9 mouse cellular contexts compared by ENCODE assay signal in genomic region chr10:21937222-21937605, GRCm38 (mm10). TPM values are rescaled to one million over a fixed set of nuclear protein-coding genes. Genes with fewer than 3 reads are reported as not detected.
DNase-seq lines count a peak whose midpoint lies in the region; ATAC-seq lines count a peak whose summit lies in the region.
"Had no signal": no experiment of that assay in that cellular context is flagged by ENCODE, and none has a peak within 500 bp of the region (broad histone marks: within the 10 kb centered on the region; RNA-seq: fewer than 3 reads in every experiment).

No protein-coding gene starts in this region.

- no peaks in the 10 kb centered on the region for H3K9me3 ChIP-seq in hindbrain, embryonic 10.5 days
- H3K9me3 ChIP-seq in hindbrain, embryonic 12.5 days (replicated peaks), result no peaks in the 10 kb centered on the region
- no peaks in the 10 kb centered on the region for H3K9me3 ChIP-seq in heart, embryonic 14.5 days (ENCODE audit: control insufficient read depth, low read length)
- H3K9me3 ChIP-seq in limb, embryonic 12.5 days, result no peaks in the 10 kb centered on the region

- 0 out of 2 replicates have a peak overlapping the region, but pooled peaks have one; percentile 0 for H3K27ac ChIP-seq in hindbrain, embryonic 10.5 days
- H3K27ac ChIP-seq in hindbrain, embryonic 12.5 days, result no peak overlapping the region
- H3K27ac ChIP-seq in heart, embryonic 14.5 days (replicated peaks in 1 of 2; ENCODE audit: control insufficient read depth in 1 of 2, insufficient read depth in 1 of 2, low read depth in 2 of 2, low read length in 2 of 2), result peak overlapping the region in 1 of 2 experiments; percentile 8; a peak in 1 of 4 replicates
- peak overlapping the region; percentile 88 for H3K27ac ChIP-seq in limb, embryonic 12.5 days
- H3K27ac ChIP-seq: macrophage had no signal

- peaks cover 11% of the 10 kb centered on the region for H3K4me1 ChIP-seq in hindbrain, embryonic 10.5 days (replicated peaks)
- peaks cover 11% of the 10 kb centered on the region for H3K4me1 ChIP-seq in hindbrain, embryonic 12.5 days
- peaks cover 4 to 11% of the 10 kb centered on the region in 2 experiments for H3K4me1 ChIP-seq in heart, embryonic 14.5 days (ENCODE audit: control insufficient read depth in 2 of 2, insufficient read depth in 2 of 2, low read length in 2 of 2)
- H3K4me1 ChIP-seq in limb, embryonic 12.5 days (replicated peaks), result peaks cover 20% of the 10 kb centered on the region

- no peak overlapping the region for H3K9ac ChIP-seq in hindbrain, embryonic 12.5 days
- H3K9ac ChIP-seq in heart, embryonic 14.5 days (ENCODE audit: low read length), result 0 out of 2 replicates have a peak overlapping the region, but pooled peaks have one; percentile 46
- no peak overlapping the region for H3K9ac ChIP-seq in limb, embryonic 12.5 days (replicated peaks)

- no peak overlapping the region for H3K4me2 ChIP-seq in hindbrain, embryonic 12.5 days (replicated peaks)
- peak overlapping the region; percentile 55 for H3K4me2 ChIP-seq in heart, embryonic 14.5 days (ENCODE audit: low read length)
- peak overlapping the region; percentile 47 for H3K4me2 ChIP-seq in limb, embryonic 12.5 days

- no peaks in the 10 kb centered on the region for H3K36me3 ChIP-seq in hindbrain, embryonic 10.5 days
- no peaks in the 10 kb centered on the region for H3K36me3 ChIP-seq in hindbrain, embryonic 12.5 days
- H3K36me3 ChIP-seq in heart, embryonic 14.5 days (ENCODE audit: control insufficient read depth, insufficient read depth, low read length), result no peaks in the 10 kb centered on the region
- H3K36me3 ChIP-seq in limb, embryonic 12.5 days, result no peaks in the 10 kb centered on the region

- H3K27me3 ChIP-seq in hindbrain, embryonic 10.5 days (ENCODE audit: insufficient read depth, poor library complexity, severe bottlenecking), result no peaks in the 10 kb centered on the region
- H3K27me3 ChIP-seq in hindbrain, embryonic 12.5 days, result no peaks in the 10 kb centered on the region
- no peaks in the 10 kb centered on the region for H3K27me3 ChIP-seq in heart, embryonic 14.5 days (ENCODE audit: control insufficient read depth, insufficient read depth, low read length)
- H3K27me3 ChIP-seq in limb, embryonic 12.5 days, result no peaks in the 10 kb centered on the region

- H3K4me3 ChIP-seq in hindbrain, embryonic 10.5 days, result peak overlapping the region; percentile 9; the same call in 1 of the 2 replicates
- H3K4me3 ChIP-seq in hindbrain, embryonic 12.5 days, result no peak overlapping the region
- peak overlapping the region in 1 of 2 experiments; percentile 8; a peak in 1 of 4 replicates for H3K4me3 ChIP-seq in heart, embryonic 14.5 days (ENCODE audit: control insufficient read depth in 1 of 2, insufficient read depth in 1 of 2, low read depth in 1 of 2, low read length in 2 of 2)
- H3K4me3 ChIP-seq in limb, embryonic 12.5 days (replicated peaks), result no peak overlapping the region

- peak; percentile 59 for DNase-seq in hindbrain, embryonic 10.5 days (ENCODE audit: low spot score)
- peak; percentile 27 for DNase-seq in brain, adult 2 months (ENCODE audit: low read depth, low spot score)
- DNase-seq in cerebellum, adult 8-10 months, result no peak
- no peak for DNase-seq in thymus, postnatal 25 days
- DNase-seq in cerebellum, postnatal 36 days, result no peak

- 23% methylated on average over 9 of the region's 9 CpGs for WGBS in hindbrain, embryonic 10.5 days
- WGBS in hindbrain, embryonic 12.5 days, result 23% methylated on average over 9 of the region's 9 CpGs
- 13% methylated on average over 9 of the region's 9 CpGs for WGBS in heart, embryonic 14.5 days
- 3% methylated on average over 9 of the region's 9 CpGs for WGBS in limb, embryonic 12.5 days

- no peak for ATAC-seq in hindbrain, embryonic 12.5 days (ENCODE audit: low FRiP score)
- ATAC-seq in heart, embryonic 14.5 days (ENCODE audit: insufficient number of reproducible peaks, insufficient read depth, low FRiP score, low read depth), result no peak
- ATAC-seq in limb, embryonic 12.5 days (ENCODE audit: insufficient number of reproducible peaks, insufficient read depth, low FRiP score, low TSS enrichment, low read depth), result peak; percentile 73; the same call in 1 of the 2 replicates

RNA-seq across cellular contexts. Expression of gene Sgk1, which starts 55.2 kb away (rescaled TPM):
- 15.0 and 18.1 TPM in 2 replicates for polyA plus RNA-seq in hindbrain, embryonic 10.5 days (2016; fragmentation: Nextera tagmentation; extraction: Ambion mirVana)
- polyA plus RNA-seq in hindbrain, embryonic 12.5 days (2016; fragmentation: Nextera tagmentation; extraction: Ambion mirVana), result 32.8 and 33.8 TPM in 2 replicates
- 26.2 and 29.1 TPM in 2 replicates for polyA plus RNA-seq in heart, embryonic 14.5 days (2014; fragmentation: Nextera tagmentation; extraction: Ambion mirVana)
- 44.2 and 50.1 TPM in 2 replicates for polyA plus RNA-seq in limb, embryonic 12.5 days (2016; fragmentation: Nextera tagmentation; extraction: Ambion mirVana)

Comparison
In these comparisons a context has a peak if more than half of its experiments do, and no peak if none do; other contexts are left out.
1. DNase-seq: peak in hindbrain, embryonic 10.5 days (single experiment) and brain, adult 2 months (single experiment); none in cerebellum, adult 8-10 months (single experiment), thymus, postnatal 25 days (single experiment) and cerebellum, postnatal 36 days (0 of 2).